Mouse (Mus musculus): ENCODE data around the gene 1700013H16Rik. TPM values are rescaled to one million over a fixed set of nuclear protein-coding genes. Genes with fewer than 3 reads are reported as not detected.
A peak's percentile ranks its signal among the peaks of the same experiment; 100 is the strongest.
"Not testable (repeated sequence)": the region's sequence is repeated elsewhere in the genome, so short reads cannot be mapped to it uniquely, and the experiment has no call there.

1700013H16Rik gene
- not detected for total RNA-seq (2021)
- long read RNA-seq, experiment 1 = 0 reads
- long read RNA-seq, experiment 2 = 0 reads

DNA sequence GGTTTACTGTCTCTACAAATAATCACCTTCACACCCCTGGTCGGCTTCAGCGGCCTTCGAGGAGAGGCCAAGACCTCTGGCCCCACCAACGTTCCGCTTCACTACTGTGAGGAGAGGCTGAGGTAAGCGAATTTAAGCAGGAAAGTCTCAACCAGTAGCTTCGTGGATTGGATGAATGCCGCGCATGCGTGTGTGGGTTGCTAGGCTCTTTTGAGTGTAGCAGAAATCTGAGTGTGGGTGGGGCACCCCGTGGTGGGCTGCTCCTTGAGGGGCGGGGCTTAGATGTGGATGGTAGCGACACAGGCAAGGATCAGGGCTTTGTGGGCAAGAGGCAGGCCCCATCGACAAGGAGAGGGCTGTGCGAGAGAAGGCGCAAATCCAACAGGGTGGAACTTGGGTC lies at the start of gene 1700013H16Rik:
TSS of gene 1700013H16Rik (minus strand) at position 96 of the 400 bp plus-strand sequence.
- intact Hi-C loops (cut with DNase I) = no loop called here
- no peak for DNase-seq (ENCODE audit: low spot score in 2 of 2)

GRCm38 (mm10) chrX:53799074-53799473 lies 41.4 kb upstream of the 1700013H16Rik start:
- DNase-seq (ENCODE audit: low spot score in 2 of 2) = peak; percentile 3 to 7
- intact Hi-C loops (cut with DNase I) = no loop called here

DNA sequence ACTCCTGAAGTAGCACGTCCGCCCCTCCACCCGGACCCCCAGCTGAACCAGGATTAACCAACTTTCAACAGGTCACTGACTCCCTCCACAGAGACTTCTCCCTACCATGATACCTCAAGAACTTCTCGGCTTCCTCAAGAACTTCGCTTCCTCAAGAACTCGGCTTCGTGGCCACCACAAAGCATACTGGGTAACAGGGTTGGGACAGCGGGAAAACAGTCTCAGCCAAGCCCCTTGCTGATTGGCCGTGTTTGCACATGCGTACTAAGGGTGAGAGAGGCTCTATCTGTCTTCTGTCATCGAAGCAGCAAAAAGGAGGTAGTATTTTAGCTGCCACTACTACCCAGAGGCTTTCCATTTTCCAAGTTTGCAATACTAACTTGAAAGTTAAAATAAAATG lies 39.9 kb upstream of the 1700013H16Rik start, which contains the start of gene Xlr:
TSS of gene Xlr (minus strand) at position 188 of the 400 bp plus-strand sequence.
- intact Hi-C loops (cut with DNase I); DNase-seq (ENCODE audit: low spot score in 2 of 2): not testable (repeated sequence)

GRCm38 (mm10) chrX:53776276-53776675 lies 18.6 kb upstream of the 1700013H16Rik start, which contains the start of gene Zfp36l3:
Gene Zfp36l3, minus strand, starts transcription at chrX:53776394.
- no peak for DNase-seq (ENCODE audit: low spot score in 2 of 2)
- intact Hi-C loops (cut with DNase I) = no loop called here

DNA sequence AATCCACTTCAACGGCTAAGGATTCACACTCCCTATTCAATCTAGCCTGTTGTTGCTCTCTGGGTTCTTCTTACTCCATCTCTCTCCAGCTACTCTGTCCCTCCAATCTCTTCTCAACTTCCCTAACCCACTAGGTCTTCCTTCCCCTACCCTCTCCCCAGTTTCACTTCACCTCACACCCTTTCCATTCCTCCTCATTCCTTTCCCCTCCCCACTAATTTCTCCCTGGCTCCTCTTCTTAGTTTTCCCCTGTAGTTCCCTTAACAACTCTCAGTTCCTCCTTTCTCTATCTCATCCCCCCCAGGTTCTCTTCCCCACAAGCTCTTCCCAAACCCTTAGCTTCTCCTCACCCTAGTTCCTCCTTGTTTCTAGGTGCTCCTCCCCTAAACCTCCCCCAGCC lies 4.8 kb downstream of the 1700013H16Rik start:
- intact Hi-C loops (cut with DNase I) = no loop called here

DNA sequence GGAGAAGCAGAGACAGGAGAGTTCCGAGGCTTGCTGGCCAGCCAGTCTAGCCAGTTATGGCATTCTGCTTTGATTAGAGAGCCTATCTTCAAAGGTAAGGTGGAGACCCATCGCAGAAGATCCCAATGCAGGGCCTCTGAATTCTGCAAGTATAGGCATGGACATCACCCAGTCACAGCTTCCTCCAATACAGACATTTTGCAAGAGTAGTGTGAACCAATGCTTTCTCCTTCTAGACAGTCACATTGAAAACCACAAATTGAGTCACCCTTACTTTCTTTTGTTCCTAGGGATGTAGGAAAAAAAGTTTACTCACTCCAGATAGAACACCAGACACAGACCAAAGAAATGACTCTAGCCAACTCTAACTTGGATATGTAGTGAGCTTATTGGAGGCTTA lies 28.7 kb downstream of the 1700013H16Rik start:
- no peak for DNase-seq (ENCODE audit: low spot score in 2 of 2)
- intact Hi-C loops (cut with DNase I) = no loop called here

More for the DNA sequence above, 4.8 kb downstream of the 1700013H16Rik start:
- DNase-seq (ENCODE audit: low spot score in 2 of 2) = no peak

GRCm38 (mm10) chrX:53724596-53724995 lies 33.0 kb downstream of the 1700013H16Rik start, which contains the start of gene 4930502E18Rik:
Gene 4930502E18Rik, plus strand, starts transcription at chrX:53724826.
- DNase-seq (ENCODE audit: low spot score in 2 of 2) = no peak
- intact Hi-C loops (cut with DNase I) = no loop called here

DNA sequence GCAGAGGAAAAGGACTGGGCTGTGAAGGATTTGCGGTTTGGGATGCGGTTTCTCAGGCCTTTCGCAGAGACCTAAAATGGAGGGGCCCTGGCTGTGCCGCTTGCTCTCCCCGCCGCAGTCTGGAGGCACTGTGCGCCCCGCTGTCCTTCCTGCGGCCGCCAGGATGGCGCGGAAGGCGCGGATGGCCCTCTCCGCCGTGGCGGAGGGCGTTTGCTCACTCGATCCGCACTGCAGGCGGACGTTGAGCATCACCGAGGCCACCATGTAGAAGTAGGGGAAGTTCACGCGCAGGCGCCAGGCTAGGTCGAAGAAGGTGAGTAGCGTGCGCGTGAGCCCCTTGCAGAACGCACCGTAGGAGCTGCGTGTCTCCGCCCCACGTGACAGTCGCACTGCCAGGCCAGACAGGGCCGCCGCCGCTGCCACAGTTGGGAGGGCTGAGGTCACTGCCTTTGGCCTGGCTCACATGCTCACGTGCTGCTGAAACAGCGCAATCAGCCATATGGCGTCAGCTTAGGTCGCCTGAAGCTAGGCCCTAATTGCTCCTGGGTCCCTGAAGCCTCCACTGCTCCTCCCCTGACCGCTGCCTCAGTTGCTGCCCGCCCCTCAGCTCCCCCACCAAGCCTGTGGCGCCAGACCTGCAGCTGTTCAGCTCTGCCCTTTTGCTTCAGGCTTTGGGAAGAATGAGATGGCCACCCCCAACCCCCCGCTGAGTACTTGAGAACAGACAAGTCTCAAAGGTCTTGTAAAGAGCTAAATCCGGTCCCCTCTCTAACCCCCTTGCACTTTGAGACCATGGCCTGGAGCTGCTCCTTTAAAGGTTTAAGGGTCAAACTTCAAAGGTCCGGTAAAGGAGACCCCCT lies 41.1 kb downstream of the 1700013H16Rik start:
- peak; percentile 12 to 28 for DNase-seq (ENCODE audit: low spot score in 2 of 2)
- intact Hi-C loops (cut with DNase I) = no loop called here

GRCm38 (mm10) chrX:53715942-53716322 lies 41.7 kb downstream of the 1700013H16Rik start:
- no peak for DNase-seq (ENCODE audit: low spot score in 2 of 2)
- intact Hi-C loops (cut with DNase I) = no loop called here

GRCm38 (mm10) chrX:53702673-53703072 lies 55.0 kb downstream of the 1700013H16Rik start:
- intact Hi-C loops (cut with DNase I) = no loop called here
- no peak for DNase-seq (ENCODE audit: low spot score in 2 of 2)

- DNase-seq (ENCODE audit: low spot score in 2 of 2) = no peak
- intact Hi-C loops (cut with DNase I) = no loop called here
These were observed 58.4 kb downstream of the 1700013H16Rik start for GRCm38 (mm10) chrX:53699225-53699624.

- intact Hi-C loops (cut with DNase I) = no loop called here
- DNase-seq (ENCODE audit: low spot score in 2 of 2) = no peak
These were observed 63.4 kb downstream of the 1700013H16Rik start for GRCm38 (mm10) chrX:53694008-53694777.

GRCm38 (mm10) chrX:53693141-53693540 lies 64.5 kb downstream of the 1700013H16Rik start:
- no peak for DNase-seq (ENCODE audit: low spot score in 2 of 2)
- intact Hi-C loops (cut with DNase I) = no loop called here

Other genes starting within 250 kb of the 1700013H16Rik start
- 100 to 1,000 TPM; 181 to 186 TPM for gene Rtl8c, start 149.8 kb downstream of the 1700013H16Rik start, total RNA-seq (2021)
- not detected for gene Gm14597, start 148.9 kb downstream of the 1700013H16Rik start, total RNA-seq (2021)
- 100 to 1,000 TPM; 275 to 356 TPM for gene Rtl8a, start 114.1 kb downstream of the 1700013H16Rik start, total RNA-seq (2021)
- gene Rtl8b, start 87.4 kb downstream of the 1700013H16Rik start, total RNA-seq (2021) = 100 to 1,000 TPM; 269 to 272 TPM
- under 1 TPM in 1 of 2 experiments, not detected in 1; 0.24 TPM for gene 4930502E18Rik, start 33.0 kb downstream of the 1700013H16Rik start, total RNA-seq (2021)
- gene Zfp36l3, start 18.6 kb upstream of the 1700013H16Rik start, total RNA-seq (2021) = not detected
- gene Xlr, start 39.9 kb upstream of the 1700013H16Rik start, total RNA-seq (2021) = 1 to 10 TPM in 1 of 2 experiments, under 1 TPM in 1; 0.57 to 1.7 TPM

Measured in left cerebral cortex, postnatal 14 days (tissue).